Comparison of ENCODE assay signal across 12 mouse cellular contexts in the genomic region with DNA sequence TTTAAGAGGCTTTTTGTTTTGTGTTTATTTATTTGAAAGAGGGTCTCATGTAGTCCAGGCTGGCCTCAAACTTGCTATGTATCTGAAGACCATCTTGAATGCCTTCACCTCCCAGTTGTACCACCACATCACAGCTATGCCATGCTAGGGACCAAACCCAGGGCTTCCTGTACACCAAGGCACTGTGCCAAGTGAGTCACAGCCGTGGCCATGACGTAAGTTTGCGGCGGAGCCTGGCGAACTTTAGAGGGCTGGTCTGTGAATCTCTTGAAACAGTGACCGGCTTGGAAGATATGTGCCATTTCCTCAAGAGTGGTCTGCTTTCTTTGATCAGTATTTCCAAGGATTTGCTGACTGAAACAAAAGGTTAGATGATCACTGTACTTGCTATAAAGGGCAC. TPM values are rescaled to one million over a fixed set of nuclear protein-coding genes. Genes with fewer than 3 reads are reported as not detected.
A peak's percentile ranks its signal among the peaks of the same experiment; 100 is the strongest.
DNase-seq lines count a peak whose midpoint lies in the region; ATAC-seq and TF ChIP-seq lines count a peak whose summit lies in the region.
"Had no signal": no experiment of that assay in that cellular context is flagged by ENCODE, and none has a peak within 500 bp of the region (broad histone marks: within the 10 kb centered on the region; RNA-seq: fewer than 3 reads in every experiment).

No protein-coding gene starts in this region.

- intact Hi-C loops in left cerebral cortex, postnatal 25 days (cut with DNase I), result no loop called here

- no peak overlapping the region for H3K27ac ChIP-seq in thymus, adult 2 months (ENCODE audit: control insufficient read depth, insufficient read depth, low read length)
- no peak overlapping the region for H3K27ac ChIP-seq in midbrain, embryonic 16.5 days (ENCODE audit: low read length)
- H3K27ac ChIP-seq: forebrain, embryonic 13.5 days; limb, embryonic 15.5 days; stomach, embryonic 15.5 days had no signal

- no peaks in the 10 kb centered on the region for H3K27me3 ChIP-seq in thymus, adult 2 months (ENCODE audit: control insufficient read depth, insufficient read depth, low read length)
- no peaks in the 10 kb centered on the region for H3K27me3 ChIP-seq in midbrain, embryonic 16.5 days (ENCODE audit: control insufficient read depth, insufficient read depth, low read depth, low read length)
- H3K27me3 ChIP-seq: forebrain, embryonic 13.5 days; limb, embryonic 15.5 days; stomach, embryonic 15.5 days had no signal

- H3K9me3 ChIP-seq in midbrain, embryonic 16.5 days (replicated peaks; ENCODE audit: control insufficient read depth, low read length, poor library complexity, severe bottlenecking), result no peaks in the 10 kb centered on the region
- H3K9me3 ChIP-seq: forebrain, embryonic 13.5 days; limb, embryonic 15.5 days; stomach, embryonic 15.5 days had no signal

- DNase-seq in kidney, postnatal 10 days, result peak; percentile 33
- DNase-seq in kidney, adult 18-20 months, result no peak
- DNase-seq in Muller cell, postnatal 12 days (ENCODE audit: inconsistent ontology term), result peak; percentile 12
- peak; percentile 25 to 54 for DNase-seq in heart, adult 9 months (ENCODE audit: low spot score in 2 of 2)
- peak; percentile 77 for DNase-seq in lung, postnatal 36 days
- no peak for DNase-seq in thymus, adult 2 months
- DNase-seq in left cerebral cortex, postnatal 25 days (ENCODE audit: low spot score in 2 of 2), result no peak
- DNase-seq: cerebellum, adult 11 months had no signal

- H3K9ac ChIP-seq in midbrain, embryonic 16.5 days (ENCODE audit: low read depth, low read length), result no peak overlapping the region
- H3K9ac ChIP-seq: forebrain, embryonic 13.5 days; limb, embryonic 15.5 days; stomach, embryonic 15.5 days had no signal

- H3K4me3 ChIP-seq in thymus, adult 2 months (ENCODE audit: control insufficient read depth, insufficient read depth, low read length), result no peak overlapping the region
- no peak overlapping the region for H3K4me3 ChIP-seq in midbrain, embryonic 16.5 days (ENCODE audit: low read depth, low read length)
- H3K4me3 ChIP-seq: forebrain, embryonic 13.5 days; limb, embryonic 15.5 days; stomach, embryonic 15.5 days had no signal

- no peak for TF ChIP-seq POLR2A in thymus, adult 2 months (IDR thresholded peaks at IDR 0.05; ENCODE audit: control insufficient read depth, extremely low read depth, insufficient read depth, low read length, poor library complexity)

- no peak overlapping the region for H3K4me2 ChIP-seq in midbrain, embryonic 16.5 days (ENCODE audit: low read length)
- H3K4me2 ChIP-seq: forebrain, embryonic 13.5 days; limb, embryonic 15.5 days; stomach, embryonic 15.5 days had no signal

- TF ChIP-seq CTCF in thymus, adult 2 months (IDR thresholded peaks at IDR 0.05; ENCODE audit: borderline replicate concordance, control insufficient read depth, extremely low read depth, insufficient read depth, low read length, poor library complexity), result no peak

- no peaks in the 10 kb centered on the region for H3K36me3 ChIP-seq in thymus, adult 2 months (ENCODE audit: control insufficient read depth, insufficient read depth, low read length)
- H3K36me3 ChIP-seq in midbrain, embryonic 16.5 days (ENCODE audit: control insufficient read depth, insufficient read depth, low read length), result no peaks in the 10 kb centered on the region
- H3K36me3 ChIP-seq: limb, embryonic 15.5 days; stomach, embryonic 15.5 days had no signal

- no peak for ATAC-seq in midbrain, embryonic 16.5 days
- ATAC-seq: forebrain, embryonic 13.5 days had no signal

- 57% methylated on average over 6 of the region's 6 CpGs for WGBS in thymus, adult 2 months
- whole genome bisulfite sequencing in midbrain, embryonic 16.5 days, result 95% methylated on average over 6 of the region's 6 CpGs

- H3K4me1 ChIP-seq in thymus, adult 2 months (replicated peaks; ENCODE audit: control insufficient read depth, insufficient read depth, low read length), result peaks cover 4% of the 10 kb centered on the region; the same call in 1 of the 2 replicates
- H3K4me1 ChIP-seq in midbrain, embryonic 16.5 days (ENCODE audit: control insufficient read depth, insufficient read depth, low read length), result no peaks in the 10 kb centered on the region
- H3K4me1 ChIP-seq: forebrain, embryonic 13.5 days; limb, embryonic 15.5 days had no signal

RNA-seq across cellular contexts. Expression of a gene that starts 51.8 kb away (rescaled TPM):
- polyA plus RNA-seq in thymus, adult 2 months (2012; rRNA removed), result 7.8 and 8.5 TPM in 2 replicates
- total RNA-seq in left cerebral cortex, postnatal 25 days (2021), result 10 to 100 TPM; 19.4 to 19.8 TPM
- 19.7 and 21.0 TPM in 2 replicates for polyA plus RNA-seq in midbrain, embryonic 16.5 days (2015; fragmentation: Nextera tagmentation; extraction: Ambion mirVana)

Comparison
In these comparisons a context has a peak if more than half of its experiments do, and no peak if none do; other contexts are left out.
1. DNase-seq: peak in kidney, postnatal 10 days (single experiment), Muller cell, postnatal 12 days (single experiment), heart, adult 9 months (2 of 2) and lung, postnatal 36 days (single experiment); none in kidney, adult 18-20 months (single experiment), thymus, adult 2 months (single experiment) and left cerebral cortex, postnatal 25 days (0 of 2).